Comparison of ENCODE assay signal across 14 mouse cellular contexts in the genomic region with DNA sequence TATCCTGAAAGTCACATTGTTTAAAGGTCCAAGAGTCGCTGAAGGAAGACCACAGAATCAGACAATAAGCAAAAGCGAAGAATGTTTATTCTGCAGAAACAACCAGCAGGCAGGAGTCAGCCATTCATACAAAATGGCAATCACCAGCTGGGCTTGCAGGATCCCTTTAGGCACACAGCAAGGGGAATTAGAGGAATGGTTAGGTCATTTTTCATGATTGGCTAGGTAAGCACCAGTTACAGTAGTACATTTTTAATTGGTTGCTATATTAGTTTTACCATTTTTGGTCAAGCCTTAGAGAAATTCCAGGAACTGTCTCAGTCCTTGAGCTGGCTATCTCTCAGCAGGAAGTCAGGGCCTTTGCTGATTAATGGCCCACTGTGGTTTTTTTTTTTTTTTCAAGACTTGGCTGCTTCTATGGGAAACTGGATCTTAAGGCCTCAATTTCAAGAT. TPM values are rescaled to one million over a fixed set of nuclear protein-coding genes. Genes with fewer than 3 reads are reported as not detected.
DNase-seq lines count a peak whose midpoint lies in the region; ATAC-seq and TF ChIP-seq lines count a peak whose summit lies in the region.
"Had no signal": no experiment of that assay in that cellular context is flagged by ENCODE, and none has a peak within 500 bp of the region (broad histone marks: within the 10 kb centered on the region; RNA-seq: fewer than 3 reads in every experiment).

No protein-coding gene starts in this region.

- no peaks in the 10 kb centered on the region for H3K4me1 ChIP-seq in heart, postnatal 0 days (ENCODE audit: control insufficient read depth, insufficient read depth)
- H3K4me1 ChIP-seq in G1E (ENCODE audit: insufficient read depth, low read depth, low read length) = peaks cover 10% of the 10 kb centered on the region
- peaks cover 14% of the 10 kb centered on the region for H3K4me1 ChIP-seq in bone marrow macrophage, adult 2 months (ENCODE audit: control insufficient read depth, insufficient read depth, low read length)
- peaks cover 0 to 13% of the 10 kb centered on the region in 2 experiments; a peak in 2 of 4 replicates for H3K4me1 ChIP-seq in liver, embryonic 14.5 days (replicated peaks; ENCODE audit: control insufficient read depth in 2 of 2, insufficient read depth in 2 of 2, low read length in 1 of 2)
- H3K4me1 ChIP-seq in hindbrain, embryonic 11.5 days (replicated peaks; ENCODE audit: control insufficient read depth, insufficient read depth, low read length) = no peaks in the 10 kb centered on the region
- no peaks in the 10 kb centered on the region for H3K4me1 ChIP-seq in midbrain, embryonic 10.5 days
- H3K4me1 ChIP-seq: midbrain, embryonic 12.5 days had no signal

- no peaks in the 10 kb centered on the region for H3K9me3 ChIP-seq in heart, postnatal 0 days (replicated peaks; ENCODE audit: control insufficient read depth, low read length)
- H3K9me3 ChIP-seq in G1E (replicated peaks) = peaks cover 3% of the 10 kb centered on the region
- H3K9me3 ChIP-seq in liver, embryonic 14.5 days (ENCODE audit: control insufficient read depth, low read length) = no peaks in the 10 kb centered on the region
- no peaks in the 10 kb centered on the region for H3K9me3 ChIP-seq in hindbrain, embryonic 11.5 days (ENCODE audit: control insufficient read depth, low read length)
- H3K9me3 ChIP-seq in midbrain, embryonic 10.5 days (replicated peaks) = no peaks in the 10 kb centered on the region
- H3K9me3 ChIP-seq: midbrain, embryonic 12.5 days had no signal

- no peaks in the 10 kb centered on the region for H3K36me3 ChIP-seq in heart, postnatal 0 days (replicated peaks; ENCODE audit: control insufficient read depth, insufficient read depth, low read length)
- H3K36me3 ChIP-seq in G1E (replicated peaks) = peaks cover 4% of the 10 kb centered on the region
- no peaks in the 10 kb centered on the region for H3K36me3 ChIP-seq in liver, embryonic 14.5 days (replicated peaks; ENCODE audit: control insufficient read depth, insufficient read depth, low read depth)
- no peaks in the 10 kb centered on the region for H3K36me3 ChIP-seq in hindbrain, embryonic 11.5 days (ENCODE audit: control insufficient read depth, insufficient read depth, low read length)
- peaks cover 21% of the 10 kb centered on the region for H3K36me3 ChIP-seq in midbrain, embryonic 10.5 days
- H3K36me3 ChIP-seq: midbrain, embryonic 12.5 days had no signal

- ATAC-seq in heart, postnatal 0 days (ENCODE audit: insufficient read depth, low read depth) = peak; percentile 24; the same call in 1 of the 2 replicates
- peak; percentile 81 for ATAC-seq in G1E (ENCODE audit: extremely low read depth, insufficient number of reproducible peaks, low FRiP score, poor library complexity, severe bottlenecking)
- peak; percentile 86 for ATAC-seq in liver, embryonic 14.5 days (ENCODE audit: insufficient read depth)
- no peak for ATAC-seq in hindbrain, embryonic 11.5 days (ENCODE audit: low FRiP score)

- no peak overlapping the region for H3K9ac ChIP-seq in heart, postnatal 0 days (replicated peaks; ENCODE audit: low read depth, low read length)
- H3K9ac ChIP-seq in liver, embryonic 14.5 days (replicated peaks) = no peak overlapping the region
- no peak overlapping the region for H3K9ac ChIP-seq in hindbrain, embryonic 11.5 days (ENCODE audit: low read depth, low read length)
- H3K9ac ChIP-seq: midbrain, embryonic 12.5 days had no signal

- TF ChIP-seq POLR2A in bone marrow macrophage, adult 2 months (IDR thresholded peaks at IDR 0.05; ENCODE audit: borderline replicate concordance, low read depth, low read length) = no peak

- no peaks in the 10 kb centered on the region for H3K27me3 ChIP-seq in heart, postnatal 0 days (ENCODE audit: control insufficient read depth, insufficient read depth, low read length)
- H3K27me3 ChIP-seq in G1E (ENCODE audit: insufficient read depth, low read length) = no peaks in the 10 kb centered on the region
- H3K27me3 ChIP-seq in liver, embryonic 14.5 days (ENCODE audit: control insufficient read depth, insufficient read depth, low read length) = no peaks in the 10 kb centered on the region
- H3K27me3 ChIP-seq in hindbrain, embryonic 11.5 days (ENCODE audit: control insufficient read depth, insufficient read depth, low read length) = no peaks in the 10 kb centered on the region
- H3K27me3 ChIP-seq in midbrain, embryonic 10.5 days (ENCODE audit: low read depth, poor library complexity, severe bottlenecking) = no peaks in the 10 kb centered on the region
- H3K27me3 ChIP-seq: midbrain, embryonic 12.5 days had no signal

- no peak for TF ChIP-seq CTCF in heart, postnatal 0 days (IDR thresholded peaks at IDR 0.05; ENCODE audit: low read depth)
- no peak for TF ChIP-seq CTCF in G1E (IDR thresholded peaks at IDR 0.05; ENCODE audit: low read depth, low read length)
- no peak for TF ChIP-seq CTCF in bone marrow macrophage, adult 2 months (IDR thresholded peaks at IDR 0.05; ENCODE audit: low read depth, low read length)
- TF ChIP-seq CTCF in liver, embryonic 14.5 days (IDR thresholded peaks at IDR 0.05; ENCODE audit: low read depth) = no peak

- H3K4me2 ChIP-seq in heart, postnatal 0 days (ENCODE audit: low read depth, low read length) = no peak overlapping the region
- no peak overlapping the region for H3K4me2 ChIP-seq in liver, embryonic 14.5 days (ENCODE audit: low read depth)
- H3K4me2 ChIP-seq in hindbrain, embryonic 11.5 days (replicated peaks; ENCODE audit: low read depth, low read length) = no peak overlapping the region
- H3K4me2 ChIP-seq: midbrain, embryonic 12.5 days had no signal

- H3K27ac ChIP-seq in heart, postnatal 0 days (ENCODE audit: low read depth) = no peak overlapping the region
- peak overlapping the region; percentile 17; the same call in 1 of the 2 replicates for H3K27ac ChIP-seq in bone marrow macrophage, adult 2 months (ENCODE audit: insufficient read depth, low read depth, low read length)
- H3K27ac ChIP-seq in liver, embryonic 14.5 days = no peak overlapping the region; the same call in 1 of the 2 replicates
- no peak overlapping the region for H3K27ac ChIP-seq in hindbrain, embryonic 11.5 days (ENCODE audit: low read depth, low read length)
- no peak overlapping the region for H3K27ac ChIP-seq in midbrain, embryonic 10.5 days (replicated peaks)
- H3K27ac ChIP-seq: midbrain, embryonic 12.5 days had no signal

- no peak for TF ChIP-seq EP300 in heart, postnatal 0 days (IDR thresholded peaks at IDR 0.05; ENCODE audit: low read depth)
- TF ChIP-seq EP300 in liver, embryonic 14.5 days (IDR thresholded peaks at IDR 0.05; ENCODE audit: low read depth) = 0 out of 2 replicates have a peak, but pooled peaks have one; percentile 34

- peak; percentile 26 for DNase-seq in heart, postnatal 0 days (ENCODE audit: low spot score)
- no peak for DNase-seq in heart, postnatal 4 days
- DNase-seq in G1E (ENCODE audit: low spot score) = peak; percentile 5
- DNase-seq in liver, embryonic 14.5 days (ENCODE audit: low read depth in 3 of 3, low spot score in 3 of 3) = peak in 2 of 3 experiments; percentile 19 to 51
- no peak for DNase-seq in hindbrain, embryonic 11.5 days (ENCODE audit: low spot score)
- no peak for DNase-seq in midbrain, embryonic 10.5 days (ENCODE audit: low spot score)
- no peak for DNase-seq in frontal cortex, postnatal 14 days (ENCODE audit: low spot score in 2 of 2)
- DNase-seq: adrenal gland, postnatal 36 days; cerebellum, adult 9-11 months; gastrocnemius, postnatal 25 days; thymus, adult 2 months had no signal

- 68% methylated on average over 2 of the region's 2 CpGs for WGBS in heart, postnatal 0 days
- WGBS in liver, embryonic 14.5 days (ENCODE audit: insufficient replicate concordance) = 36% methylated on average over 2 of the region's 2 CpGs
- 81% methylated on average over 2 of the region's 2 CpGs for whole genome bisulfite sequencing in hindbrain, embryonic 11.5 days
- 84% methylated on average over 2 of the region's 2 CpGs for WGBS in midbrain, embryonic 10.5 days

- H3K4me3 ChIP-seq in heart, postnatal 0 days (ENCODE audit: low read depth, low read length) = no peak overlapping the region
- H3K4me3 ChIP-seq in G1E (ENCODE audit: low read depth, low read length) = no peak overlapping the region
- H3K4me3 ChIP-seq in bone marrow macrophage, adult 2 months (ENCODE audit: insufficient read depth, low read length) = no peak overlapping the region
- H3K4me3 ChIP-seq in liver, embryonic 14.5 days (ENCODE audit: insufficient read depth in 1 of 2, low read depth in 2 of 2, low read length in 2 of 2) = no peak overlapping the region
- no peak overlapping the region for H3K4me3 ChIP-seq in hindbrain, embryonic 11.5 days (ENCODE audit: low read depth, low read length)
- no peak overlapping the region for H3K4me3 ChIP-seq in midbrain, embryonic 10.5 days
- H3K4me3 ChIP-seq: erythroblast, embryonic 14.5 days; midbrain, embryonic 12.5 days had no signal

RNA-seq across cellular contexts. Expression of gene Zranb3, which starts 33.9 kb away (rescaled TPM):
- total RNA-seq in heart, postnatal 0 days (2014; rRNA removed; ENCODE audit: low replicate concordance) = 2.1 and 28.1 TPM in 2 replicates
- polyA plus RNA-seq in heart, postnatal 0 days (2015; fragmentation: Nextera tagmentation; extraction: Ambion mirVana) = 1.9 and 2.4 TPM in 2 replicates
- 10 to 100 TPM in 1 of 2 experiments, 1 to 10 TPM in 1; 8.2 to 10.8 TPM for total RNA-seq in heart, postnatal 4 days (2021)
- total RNA-seq in G1E (2014; fragmentation: Nextera tagmentation) (29.3 and 31.7 TPM in 2 replicates), G1E (2017) (28.1 and 31.2 TPM in 2 replicates)
- 0.75 and 1.9 TPM in 2 replicates for polyA plus RNA-seq in G1E (2012)
- polyA plus RNA-seq in bone marrow macrophage, adult 2 months (2012; ENCODE audit: insufficient read depth, insufficient read length, missing spikeins) = 11.4 and 11.7 TPM in 2 replicates
- polyA plus RNA-seq in liver, embryonic 14.5 days (2012; rRNA removed) = 2.8 and 3.9 TPM in 2 replicates
- 4.1 and 4.4 TPM in 2 replicates for polyA plus RNA-seq in liver, embryonic 14.5 days (2014; fragmentation: Nextera tagmentation; extraction: Ambion mirVana)
- polyA plus RNA-seq in hindbrain, embryonic 11.5 days (2014; fragmentation: Nextera tagmentation; extraction: Ambion mirVana) = 11.3 and 12.7 TPM in 2 replicates
- 15.0 and 16.3 TPM in 2 replicates for polyA plus RNA-seq in midbrain, embryonic 10.5 days (2016; fragmentation: Nextera tagmentation; extraction: Ambion mirVana)

RNA-seq across cellular contexts. Expression of gene R3hdm1, which starts 34.1 kb away (rescaled TPM):
- 23.9 and 34.9 TPM in 2 replicates for total RNA-seq in heart, postnatal 0 days (2014; rRNA removed; ENCODE audit: low replicate concordance)
- 35.9 and 44.4 TPM in 2 replicates for polyA plus RNA-seq in heart, postnatal 0 days (2015; fragmentation: Nextera tagmentation; extraction: Ambion mirVana)
- 10 to 100 TPM; 59.7 to 61.8 TPM for total RNA-seq in heart, postnatal 4 days (2021)
- total RNA-seq in G1E (2014; fragmentation: Nextera tagmentation) (549 and 587 TPM in 2 replicates), G1E (2017) (88.5 and 129 TPM in 2 replicates)
- polyA plus RNA-seq in G1E (2012) = 192 and 208 TPM in 2 replicates
- polyA plus RNA-seq in bone marrow macrophage, adult 2 months (2012; ENCODE audit: insufficient read depth, insufficient read length, missing spikeins) = 45.0 and 51.0 TPM in 2 replicates
- polyA plus RNA-seq in liver, embryonic 14.5 days (2012; rRNA removed) = 19.7 and 20.3 TPM in 2 replicates
- 32.6 and 32.8 TPM in 2 replicates for polyA plus RNA-seq in liver, embryonic 14.5 days (2014; fragmentation: Nextera tagmentation; extraction: Ambion mirVana)
- 91.8 and 114 TPM in 2 replicates for polyA plus RNA-seq in hindbrain, embryonic 11.5 days (2014; fragmentation: Nextera tagmentation; extraction: Ambion mirVana)
- 72.2 and 82.9 TPM in 2 replicates for polyA plus RNA-seq in midbrain, embryonic 10.5 days (2016; fragmentation: Nextera tagmentation; extraction: Ambion mirVana)

Comparison
In these comparisons a context has a peak if more than half of its experiments do, and no peak if none do; other contexts are left out.
1. DNase-seq: peak in heart, postnatal 0 days (single experiment), G1E (single experiment) and liver, embryonic 14.5 days (2 of 3); none in heart, postnatal 4 days (single experiment), hindbrain, embryonic 11.5 days (single experiment), midbrain, embryonic 10.5 days (single experiment) and frontal cortex, postnatal 14 days (0 of 2).